Mouse (Mus musculus): ENCODE data around the gene Cenpi. TPM values are rescaled to one million over a fixed set of nuclear protein-coding genes. Genes with fewer than 3 reads are reported as not detected.

Cenpi gene
- total RNA-seq, 2 experiments from 2014 or later: 0.08 TPM; not detected in 1

DNA sequence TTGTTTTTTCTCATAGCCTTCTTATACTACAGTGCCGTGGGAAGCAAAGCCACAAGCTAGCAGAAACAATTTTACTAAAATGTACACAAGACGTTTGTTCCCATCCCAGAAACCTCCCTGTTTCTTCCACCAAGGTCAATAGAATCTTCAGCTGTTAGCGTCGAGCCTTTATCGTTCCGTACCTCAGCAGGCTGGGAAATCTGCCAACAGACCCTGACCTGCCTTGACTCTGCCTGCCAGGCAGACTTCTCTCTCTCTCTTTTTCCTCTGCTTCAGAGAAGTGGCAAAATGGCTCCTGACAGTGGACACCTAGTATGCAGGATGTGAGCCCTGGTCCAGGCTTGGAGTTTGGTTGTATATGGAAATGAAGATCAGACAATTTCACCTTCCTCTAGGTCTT lies 77.0 kb downstream of the Cenpi start:
- TF ChIP-seq CTCF (IDR thresholded peaks at IDR 0.05): no peak
- no peak for DNase-seq
- no peak overlapping the region for H3K4me3 ChIP-seq
- no peak overlapping the region for H3K27ac ChIP-seq
- intact Hi-C loops (cut with DNase I): no loop called here

DNA sequence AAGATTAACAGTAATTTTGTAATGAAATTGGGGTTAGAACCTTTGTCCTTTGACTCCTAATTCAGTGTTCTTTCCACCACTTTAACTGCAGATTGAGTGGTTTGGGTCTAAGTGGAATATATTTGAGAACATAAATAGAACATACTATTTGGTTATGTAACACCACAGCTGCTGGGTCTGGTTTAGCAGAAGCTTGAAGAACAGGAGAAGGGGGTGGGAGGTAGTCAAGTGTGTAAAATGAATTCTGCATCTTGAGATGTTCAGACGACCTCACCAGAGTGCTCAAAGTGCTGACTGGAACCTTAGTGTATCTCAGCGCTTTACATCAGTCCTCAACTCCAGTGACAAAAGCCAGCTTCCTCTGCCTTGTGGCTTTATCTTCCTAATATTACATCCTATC lies 91.1 kb downstream of the Cenpi start:
- intact Hi-C loops (cut with DNase I): no loop called here
- no peak for TF ChIP-seq CTCF (IDR thresholded peaks at IDR 0.05)
- H3K4me3 ChIP-seq: no peak overlapping the region
- no peak for DNase-seq
- H3K27ac ChIP-seq: no peak overlapping the region

DNA sequence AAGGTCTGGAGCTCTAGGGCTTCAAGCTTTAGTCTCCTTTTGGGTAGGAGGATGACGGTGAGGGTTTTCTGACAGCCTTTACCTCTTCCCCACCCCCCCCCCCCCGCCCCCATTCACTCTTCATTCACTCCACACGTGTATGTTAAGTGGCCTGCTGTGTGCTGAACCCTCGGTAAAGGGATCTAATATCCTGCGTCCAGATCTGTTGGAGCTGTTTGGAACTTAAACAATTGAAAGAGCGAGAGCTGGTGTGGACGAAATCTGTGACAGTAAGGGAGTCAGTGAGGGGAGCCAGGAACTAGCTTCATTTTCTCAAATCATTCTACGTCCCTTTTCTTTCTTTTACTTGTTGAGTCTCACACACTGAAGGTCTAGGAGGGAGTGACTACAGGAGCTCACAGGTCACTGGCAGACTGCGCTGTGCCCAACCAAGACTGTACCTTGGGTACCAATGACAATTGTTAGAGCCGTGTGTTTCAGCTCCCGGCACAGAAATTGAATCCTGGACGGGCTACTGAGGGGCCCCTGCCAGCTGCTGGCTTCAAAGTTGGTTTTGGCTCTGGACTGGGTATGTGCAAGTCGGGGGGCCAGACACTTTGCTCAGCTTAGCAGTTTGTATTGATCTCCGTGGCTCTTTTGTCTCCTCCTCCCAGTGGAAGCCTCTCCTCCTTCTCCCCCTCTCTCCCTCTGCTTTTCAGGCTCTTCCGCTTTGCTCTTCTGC lies 96.1 kb downstream of the Cenpi start, which contains the start of gene Drp2:
Drp2 (plus strand) TSS at position 689 of the 721 bp plus-strand sequence.
- Histone ChIP-seq H3K4me3 (peak within 1 kb of the TSS; percentile 68), H3K27ac (no peak within 1 kb of the TSS)
- intact Hi-C loops (cut with DNase I): no loop called here
- no peak for TF ChIP-seq CTCF (IDR thresholded peaks at IDR 0.05)
- DNase-seq: no peak

DNA sequence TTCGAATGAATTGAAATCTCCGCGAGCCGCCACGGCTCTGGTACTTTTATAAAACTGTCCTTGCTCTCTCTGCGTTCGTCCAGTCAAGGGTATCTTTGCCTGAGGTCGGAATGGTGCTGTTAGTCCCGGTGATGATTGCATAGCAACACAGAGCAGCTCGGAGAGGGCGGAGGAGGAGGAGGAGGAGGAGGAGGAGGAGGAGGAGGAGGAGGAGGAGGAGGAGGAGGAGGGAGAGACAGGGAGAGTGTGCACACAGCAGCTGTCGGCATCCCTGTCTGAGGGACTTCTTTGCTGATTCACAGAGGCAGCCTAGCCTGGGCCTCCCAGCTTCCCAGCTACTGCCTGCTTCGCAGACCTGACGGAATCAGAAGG lies 96.7 kb downstream of the Cenpi start:
- H3K27ac ChIP-seq: no peak overlapping the region
- no peak for TF ChIP-seq CTCF (IDR thresholded peaks at IDR 0.05)
- intact Hi-C loops (cut with DNase I): no loop called here

DNA sequence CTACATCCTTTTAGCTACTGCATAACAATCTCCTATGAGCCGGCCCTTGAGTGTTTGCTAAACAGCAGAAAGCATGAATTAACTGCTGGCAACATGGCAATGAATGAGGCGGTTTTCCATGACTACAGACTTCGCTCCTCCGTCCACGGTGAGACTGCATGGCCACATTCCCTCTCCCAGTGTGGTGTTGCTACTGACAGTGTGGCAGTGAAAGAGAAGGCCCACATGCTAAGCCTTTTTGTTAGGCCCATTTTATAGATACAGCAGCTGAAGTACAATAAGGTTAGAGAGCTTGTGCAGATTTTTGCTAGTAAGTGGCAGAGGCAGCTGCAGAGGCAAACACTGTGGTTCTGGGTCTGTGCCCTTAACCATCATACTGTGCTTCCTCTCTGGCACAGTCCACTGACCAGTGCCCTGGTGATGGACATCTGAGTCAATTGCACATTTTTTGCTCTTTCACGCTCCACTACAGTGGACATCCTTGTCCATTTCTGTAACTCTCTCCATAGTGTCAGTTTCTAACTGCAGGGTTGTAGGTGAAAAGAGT lies 101.5 kb downstream of the Cenpi start:
- Histone ChIP-seq H3K27ac (no peak overlapping the region), H3K4me3 (no peak overlapping the region)
- intact Hi-C loops (cut with DNase I): no loop called here
- TF ChIP-seq CTCF (IDR thresholded peaks at IDR 0.05): no peak
- DNase-seq: no peak

More for the DNA sequence above, 96.7 kb downstream of the Cenpi start:
- no peak for DNase-seq
- H3K4me3 ChIP-seq: peak overlapping the region; percentile 68

- Histone ChIP-seq H3K4me3 (no peak overlapping the region), H3K27ac (no peak overlapping the region)
- intact Hi-C loops (cut with DNase I): no loop called here
- DNase-seq: no peak
- no peak for TF ChIP-seq CTCF (IDR thresholded peaks at IDR 0.05)
Observed at GRCm38 (mm10) chrX:134412096-134412495, 104.2 kb downstream of the Cenpi start.

Other genes with a start within 250 kb of the Cenpi start
- 1 to 10 TPM; 6.9 to 7.9 TPM for gene Cstf2, start 248.9 kb upstream of the Cenpi start, total RNA-seq (2021)
- 1 to 10 TPM in 1 of 2 experiments, under 1 TPM in 1; 0.64 to 1.2 TPM for gene Xkrx, start 146.0 kb upstream of the Cenpi start, total RNA-seq (2021)
- not detected for gene Arl13a, start 120.6 kb upstream of the Cenpi start, total RNA-seq (2021)
- under 1 TPM in 1 of 2 experiments, not detected in 1; 0.36 TPM for gene Nox1, start 86.1 kb upstream of the Cenpi start, total RNA-seq (2021)
- 10 to 100 TPM in 1 of 2 experiments, 1 to 10 TPM in 1; 9.0 to 12.7 TPM for gene Trmt2b, start 31.1 kb upstream of the Cenpi start, total RNA-seq (2021)
- gene Tmem35a, start 12.9 kb upstream of the Cenpi start, total RNA-seq (2021): under 1 TPM; 0.11 to 0.15 TPM
- 1 to 10 TPM; 3.2 to 3.4 TPM for gene Drp2, start 96.5 kb downstream of the Cenpi start, total RNA-seq (2021)
- not detected for gene Taf7l, start 168.4 kb downstream of the Cenpi start, total RNA-seq (2021)
- 10 to 100 TPM in 1 of 2 experiments, 1 to 10 TPM in 1; 8.8 to 17.0 TPM for gene Timm8a1, start 233.8 kb downstream of the Cenpi start, total RNA-seq (2021)

Data from gastrocnemius, adult 2 months (tissue).